Mouse (Mus musculus): ENCODE data around the gene Zfp108.

- TF ChIP-seq CTCF (IDR thresholded peaks at IDR 0.05; ENCODE audit: control insufficient read depth, insufficient read depth, insufficient read length) (no peak), MYOD1 (IDR thresholded peaks at IDR 0.05; ENCODE audit: control insufficient read depth, insufficient read length, low read depth) (no peak), MAX (IDR thresholded peaks at IDR 0.05) (no peak), FOSL1 (IDR thresholded peaks at IDR 0.05; ENCODE audit: insufficient read depth, low read length, poor library complexity, severe bottlenecking) (no peak), USF1 (IDR thresholded peaks at IDR 0.05; ENCODE audit: low read depth) (no peak), MYOG (IDR thresholded peaks at IDR 0.05; ENCODE audit: control insufficient read depth, extremely low read depth, insufficient read length) (no peak)
These were observed 46.2 kb downstream of the Zfp108 start, which contains the start of gene Zfp61 for GRCm38 (mm10) chr7:24300771-24301282.
